Mouse (Mus musculus) C2C12 (cell line): ENCODE data around the gene Ncan. TPM values are rescaled to one million over a fixed set of nuclear protein-coding genes. Genes with fewer than 3 reads are reported as not detected.

Experiments used
- H3K27me3 ChIP-seq: one replicate; pipeline ENCODE4 v1.6.1; 2011; ENCODE audit not compliant: control insufficient read depth, insufficient read depth, insufficient read length
- H3K36me3 ChIP-seq: one replicate; pipeline ENCODE4 v1.6.1; 2011; ENCODE audit not compliant: control insufficient read depth, insufficient read depth
- H3K4me3 ChIP-seq: one replicate; pipeline ENCODE4 v1.5.1; 2011; ENCODE audit warnings: mild to moderate bottlenecking, control low read depth; ENCODE audit not compliant: poor library complexity, insufficient read depth, severe bottlenecking
- H3K79me2 ChIP-seq: one replicate; pipeline ENCODE4 v1.6.1; 2011; ENCODE audit not compliant: control insufficient read depth, insufficient read depth
- H3K79me3 ChIP-seq: one replicate; pipeline ENCODE4 v1.6.1; 2011; ENCODE audit warnings: low read depth, control low read depth
- H3ac ChIP-seq: one replicate; pipeline ENCODE3; 2011; ENCODE audit warnings: low read depth; ENCODE audit not compliant: control insufficient read depth, insufficient read length
- CEBPB ChIP-seq: IDR thresholded peaks from one replicate; pipeline ENCODE4 v1.6.1; 2011; ENCODE audit warnings: low read depth, mild to moderate bottlenecking, control low read depth, moderate library complexity
- CTCF ChIP-seq: IDR thresholded peaks from one replicate; pipeline ENCODE4 v1.5.1; 2011; ENCODE audit not compliant: control insufficient read depth, insufficient read depth, insufficient read length
- FOSL1 ChIP-seq: IDR thresholded peaks from one replicate; pipeline ENCODE4 v1.8.0; 2011; ENCODE audit warnings: mild to moderate bottlenecking, low read length; ENCODE audit not compliant: poor library complexity, insufficient read depth, severe bottlenecking
- MAX ChIP-seq: IDR thresholded peaks from one replicate; pipeline ENCODE4 v1.6.1; 2011; ENCODE audit warnings: mild to moderate bottlenecking, control low read depth
- MYOD1 ChIP-seq: IDR thresholded peaks from one replicate; pipeline ENCODE4 v1.6.1; 2011; ENCODE audit warnings: low read depth; ENCODE audit not compliant: control insufficient read depth, insufficient read length
- MYOG ChIP-seq: IDR thresholded peaks from one replicate; pipeline ENCODE4 v1.6.1; 2011; ENCODE audit not compliant: control insufficient read depth, insufficient read length; ENCODE audit errors: extremely low read depth
- USF1 ChIP-seq: IDR thresholded peaks from one replicate; pipeline ENCODE4 v1.6.1; 2011; ENCODE audit warnings: low read depth, mild to moderate bottlenecking, control low read depth, moderate library complexity
- long read RNA-seq, 2 experiments: library from polyadenylated mRNA; unstranded; transcript quantifications; one replicate each; pipeline ENCODE4 v2.0.0; 2019 to 2020
- polyA plus RNA-seq: library from polyadenylated mRNA; unstranded; fragments of >200 nt; fragmentation: generic; extraction: Trizol; gene quantifications from one replicate; pipeline ENCODE4 v1.2.1, GENCODE M21; 2012; ENCODE audit warnings: missing spikeins

Ncan gene
- not detected for polyA plus RNA-seq
- long read RNA-seq, experiment 1 = 0 reads
- long read RNA-seq, experiment 2 = 0 reads

DNA sequence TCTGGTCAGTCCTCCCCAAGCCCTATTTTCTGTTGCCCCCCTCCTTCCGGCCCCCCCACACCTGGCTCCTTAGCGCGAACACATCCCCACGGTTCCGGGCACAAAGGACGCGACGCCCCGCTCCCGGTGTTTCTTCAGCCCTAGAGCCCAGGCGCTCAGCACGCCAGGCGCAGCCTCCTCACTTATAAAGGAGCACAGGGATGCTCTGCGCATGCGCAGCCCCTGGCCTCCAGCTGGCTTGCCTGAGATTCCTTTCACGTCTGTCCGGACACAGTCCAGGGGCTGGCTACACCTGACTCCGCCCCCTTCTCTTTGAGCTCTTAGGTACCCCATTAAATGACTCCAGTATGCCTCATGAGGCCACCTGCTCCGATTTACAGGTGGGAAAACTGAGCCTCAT is at the start of gene Ncan:
Ncan (minus strand) TSS at position 207 of the 400 bp plus-strand sequence.
- H3K4me3 ChIP-seq = no peak within 1 kb of the TSS
- no peaks in the 10 kb centered on the region for H3K79me2 ChIP-seq
- H3K36me3 ChIP-seq = no peaks in the 10 kb centered on the region
- TF ChIP-seq MYOD1 (no peak), USF1 (no peak), FOSL1 (no peak), MYOG (no peak), CTCF (no peak), CEBPB (no peak), MAX (no peak)
- H3ac ChIP-seq = no peak within 1 kb of the TSS
- H3K27me3 ChIP-seq = peaks cover 44% of the 10 kb centered on the region
- no peaks in the 10 kb centered on the region for H3K79me3 ChIP-seq

GRCm38 (mm10) chr8:70170116-70170515 is 49.4 kb upstream of the Ncan start:
- Histone ChIP-seq H3K27me3 (peaks cover 3% of the 10 kb centered on the region), H3K4me3 (no peak overlapping the region), H3K79me2 (peaks cover 26% of the 10 kb centered on the region), H3ac (no peak overlapping the region), H3K36me3 (no peaks in the 10 kb centered on the region), H3K79me3 (peaks cover 6% of the 10 kb centered on the region)
- no peak for TF ChIP-seq MAX
- TF ChIP-seq MYOG = no peak
- no peak for TF ChIP-seq USF1
- TF ChIP-seq FOSL1 = no peak
- no peak for TF ChIP-seq MYOD1
- no peak for TF ChIP-seq CTCF
- TF ChIP-seq CEBPB = no peak

DNA sequence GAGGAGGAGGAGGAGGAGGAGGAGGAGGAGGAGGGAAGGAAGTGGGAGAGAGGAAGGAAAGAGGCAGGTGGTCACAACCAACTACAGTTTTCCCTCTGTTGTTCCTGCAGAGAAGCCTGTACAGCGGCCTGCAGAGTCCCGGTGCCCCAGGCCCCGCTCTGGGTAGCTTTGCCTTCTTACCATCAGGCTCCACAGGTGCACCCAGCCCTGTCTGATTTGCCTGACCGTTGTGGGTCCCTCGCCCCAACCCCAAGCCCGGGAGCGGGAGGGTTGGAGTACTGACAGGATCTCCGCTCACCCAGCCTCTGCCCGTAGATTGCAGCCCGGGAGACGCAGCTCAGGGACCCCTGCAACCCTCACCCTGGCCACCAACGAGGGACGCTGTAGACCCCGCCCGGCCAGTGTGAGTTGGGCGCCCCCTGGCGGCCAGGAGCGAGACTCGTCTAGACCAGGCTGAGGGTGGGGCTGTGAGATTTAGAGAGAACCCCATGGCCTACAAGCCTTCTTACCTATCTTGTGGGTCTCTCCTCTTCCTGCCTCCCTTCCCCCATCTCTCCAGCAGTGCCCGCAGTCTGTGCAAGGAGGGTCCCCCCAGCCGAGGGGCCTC is 45.9 kb upstream of the Ncan start:
- no peak overlapping the region for H3ac ChIP-seq
- H3K79me3 ChIP-seq = no peaks in the 10 kb centered on the region
- H3K4me3 ChIP-seq = no peak overlapping the region
- peaks cover 23% of the 10 kb centered on the region for H3K27me3 ChIP-seq
- no peaks in the 10 kb centered on the region for H3K36me3 ChIP-seq
- TF ChIP-seq CTCF (peak; percentile 79), MYOD1 (no peak), MYOG (no peak), USF1 (no peak), CEBPB (no peak), MAX (no peak)
- H3K79me2 ChIP-seq = no peaks in the 10 kb centered on the region

DNA sequence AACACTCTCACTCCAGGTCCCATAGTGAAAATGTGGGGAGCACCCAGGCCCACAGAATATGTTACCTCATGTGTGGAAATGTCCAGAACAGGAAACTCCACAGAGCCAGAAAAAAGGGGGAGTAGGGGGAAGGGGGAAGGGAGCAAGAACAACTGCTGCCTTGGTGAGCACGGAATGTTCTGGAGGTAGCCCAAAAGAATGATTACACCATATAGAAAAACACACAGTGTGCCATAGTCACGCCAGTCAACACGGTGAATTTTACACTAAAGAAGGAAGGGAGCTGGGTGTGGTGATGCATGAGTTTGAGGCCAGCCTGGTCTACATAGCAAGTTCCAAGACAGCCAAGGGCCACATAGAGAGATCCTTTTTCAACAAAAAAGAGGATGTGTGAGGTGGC is 42.6 kb upstream of the Ncan start:
- TF ChIP-seq MAX (no peak), FOSL1 (no peak)
- peaks cover 27% of the 10 kb centered on the region for H3K27me3 ChIP-seq
- no peak overlapping the region for H3ac ChIP-seq
- H3K79me2 ChIP-seq = no peaks in the 10 kb centered on the region
- no peaks in the 10 kb centered on the region for H3K36me3 ChIP-seq
- H3K79me3 ChIP-seq = no peaks in the 10 kb centered on the region
- H3K4me3 ChIP-seq = no peak overlapping the region

GRCm38 (mm10) chr8:70160015-70160414 is 39.3 kb upstream of the Ncan start:
- H3K36me3 ChIP-seq = no peaks in the 10 kb centered on the region
- no peak overlapping the region for H3ac ChIP-seq
- H3K79me2 ChIP-seq = no peaks in the 10 kb centered on the region
- H3K4me3 ChIP-seq = no peak overlapping the region
- peaks cover 38% of the 10 kb centered on the region for H3K27me3 ChIP-seq
- H3K79me3 ChIP-seq = no peaks in the 10 kb centered on the region
- TF ChIP-seq FOSL1 (no peak), CEBPB (no peak), MYOD1 (no peak), MYOG (no peak), CTCF (no peak), MAX (no peak), USF1 (no peak)

GRCm38 (mm10) chr8:70159211-70159610 is 38.5 kb upstream of the Ncan start:
- no peak overlapping the region for H3ac ChIP-seq
- no peaks in the 10 kb centered on the region for H3K79me3 ChIP-seq
- H3K27me3 ChIP-seq = peaks cover 38% of the 10 kb centered on the region
- no peaks in the 10 kb centered on the region for H3K79me2 ChIP-seq
- H3K4me3 ChIP-seq = no peak overlapping the region
- H3K36me3 ChIP-seq = no peaks in the 10 kb centered on the region
- TF ChIP-seq MYOD1 = no peak
- no peak for TF ChIP-seq FOSL1
- TF ChIP-seq CTCF = no peak
- no peak for TF ChIP-seq CEBPB
- no peak for TF ChIP-seq MAX
- TF ChIP-seq USF1 = no peak
- no peak for TF ChIP-seq MYOG
